Mouse (Mus musculus): ENCODE measurements around the gene Cdc42bpa. TPM values are rescaled to one million over a fixed set of nuclear protein-coding genes. Genes with fewer than 3 reads are reported as not detected.
A peak's percentile ranks its signal among the peaks of the same experiment; 100 is the strongest.

Gene Cdc42bpa
- 28.5 and 28.9 TPM in 2 replicates for polyA plus RNA-seq (2015; fragmentation: Nextera tagmentation; extraction: Ambion mirVana)

- peak within 1 kb of the TSS; percentile 90 for H3K4me3 ChIP-seq
Observed at GRCm38 (mm10) chr1:179959721-179960542, at the start of gene Cdc42bpa. Gene Cdc42bpa, plus strand, starts transcription at chr1:179960472.

GRCm38 (mm10) chr1:179913471-179913870, 46.8 kb upstream of the Cdc42bpa start:
- H3K4me1 ChIP-seq, result no peaks in the 10 kb centered on the region
- WGBS, result 78% methylated on average over 4 of the region's 4 CpGs
- no peak overlapping the region for H3K9ac ChIP-seq
- H3K9me3 ChIP-seq, result no peaks in the 10 kb centered on the region
- H3K4me2 ChIP-seq, result no peak overlapping the region
- no peaks in the 10 kb centered on the region for H3K27me3 ChIP-seq (replicated peaks)
- H3K27ac ChIP-seq, result no peak overlapping the region
- ATAC-seq (replicated peaks), result no peak
- no peaks in the 10 kb centered on the region for H3K36me3 ChIP-seq (replicated peaks)
- H3K4me3 ChIP-seq, result no peak overlapping the region

More at GRCm38 (mm10) chr1:179959721-179960542, at the start of gene Cdc42bpa:
- Histone ChIP-seq H3K27me3 (replicated peaks) (no peaks in the 10 kb centered on the region), H3K4me1 (peaks cover 32% of the 10 kb centered on the region), H3K9ac (peak within 1 kb of the TSS; percentile 98), H3K27ac (peak within 1 kb of the TSS; percentile 98), H3K4me2 (peak within 1 kb of the TSS; percentile 82), H3K36me3 (replicated peaks) (no peaks in the 10 kb centered on the region), H3K9me3 (no peaks in the 10 kb centered on the region)
- WGBS, result under 1% methylated on average over 107 of the region's 128 CpGs
- peak; percentile 96 for ATAC-seq (replicated peaks)

- Histone ChIP-seq H3K27me3 (replicated peaks) (no peaks in the 10 kb centered on the region), H3K36me3 (replicated peaks) (no peaks in the 10 kb centered on the region), H3K9me3 (no peaks in the 10 kb centered on the region), H3K4me3 (no peak overlapping the region), H3K4me2 (no peak overlapping the region), H3K9ac (no peak overlapping the region), H3K4me1 (no peaks in the 10 kb centered on the region), H3K27ac (no peak overlapping the region)
- no peak for ATAC-seq (replicated peaks)
- 50% methylated on average over 4 of the region's 4 CpGs for WGBS
Observed at GRCm38 (mm10) chr1:179917036-179917435, 43.2 kb upstream of the Cdc42bpa start.

- Histone ChIP-seq H3K27me3 (replicated peaks) (no peaks in the 10 kb centered on the region), H3K4me3 (no peak overlapping the region)
- WGBS, result 77% methylated on average over 11 of the region's 11 CpGs
Observed at GRCm38 (mm10) chr1:179917481-179917880, 42.8 kb upstream of the Cdc42bpa start.

GRCm38 (mm10) chr1:179919656-179920436, 40.4 kb upstream of the Cdc42bpa start:
- ATAC-seq (replicated peaks), result no peak
- H3K4me2 ChIP-seq, result no peak overlapping the region
- H3K9ac ChIP-seq, result no peak overlapping the region
- no peak overlapping the region for H3K27ac ChIP-seq
- no peaks in the 10 kb centered on the region for H3K9me3 ChIP-seq
- no peaks in the 10 kb centered on the region for H3K36me3 ChIP-seq (replicated peaks)
- H3K4me1 ChIP-seq, result no peaks in the 10 kb centered on the region
- H3K4me3 ChIP-seq, result no peak overlapping the region
- no peaks in the 10 kb centered on the region for H3K27me3 ChIP-seq (replicated peaks)
- WGBS, result 83% methylated on average over 8 of the region's 8 CpGs

More at GRCm38 (mm10) chr1:179917481-179917880, 42.8 kb upstream of the Cdc42bpa start:
- H3K36me3 ChIP-seq (replicated peaks), result no peaks in the 10 kb centered on the region
- no peaks in the 10 kb centered on the region for H3K4me1 ChIP-seq
- no peak overlapping the region for H3K4me2 ChIP-seq
- H3K27ac ChIP-seq, result no peak overlapping the region
- no peak overlapping the region for H3K9ac ChIP-seq
- ATAC-seq (replicated peaks), result no peak
- H3K9me3 ChIP-seq, result no peaks in the 10 kb centered on the region

- no peak overlapping the region for H3K4me3 ChIP-seq
- no peak overlapping the region for H3K4me2 ChIP-seq
- ATAC-seq (replicated peaks), result no peak
- no peak overlapping the region for H3K27ac ChIP-seq
- no peaks in the 10 kb centered on the region for H3K9me3 ChIP-seq
- H3K4me1 ChIP-seq, result no peaks in the 10 kb centered on the region
- no peaks in the 10 kb centered on the region for H3K36me3 ChIP-seq (replicated peaks)
- 55% methylated on average over 10 of the region's 10 CpGs for WGBS
- H3K9ac ChIP-seq, result no peak overlapping the region
- H3K27me3 ChIP-seq (replicated peaks), result no peaks in the 10 kb centered on the region
Observed at GRCm38 (mm10) chr1:179923661-179924405, 36.4 kb upstream of the Cdc42bpa start.

- H3K27ac ChIP-seq, result no peak overlapping the region
- H3K4me3 ChIP-seq, result no peak overlapping the region
- no peaks in the 10 kb centered on the region for H3K9me3 ChIP-seq
- no peak for ATAC-seq (replicated peaks)
- no peak overlapping the region for H3K4me2 ChIP-seq
- no peaks in the 10 kb centered on the region for H3K27me3 ChIP-seq (replicated peaks)
- WGBS, result 55% methylated on average over 6 of the region's 6 CpGs
- no peak overlapping the region for H3K9ac ChIP-seq
- H3K4me1 ChIP-seq, result no peaks in the 10 kb centered on the region
- H3K36me3 ChIP-seq (replicated peaks), result no peaks in the 10 kb centered on the region
Observed at GRCm38 (mm10) chr1:179926240-179926639, 34.0 kb upstream of the Cdc42bpa start.

GRCm38 (mm10) chr1:179927102-179927501, 33.2 kb upstream of the Cdc42bpa start:
- no peak overlapping the region for H3K4me3 ChIP-seq
- H3K36me3 ChIP-seq (replicated peaks), result no peaks in the 10 kb centered on the region
- no peak overlapping the region for H3K27ac ChIP-seq
- H3K27me3 ChIP-seq (replicated peaks), result no peaks in the 10 kb centered on the region
- no peaks in the 10 kb centered on the region for H3K9me3 ChIP-seq
- no peak overlapping the region for H3K4me2 ChIP-seq
- ATAC-seq (replicated peaks), result no peak
- 81% methylated on average over 6 of the region's 6 CpGs for WGBS
- no peak overlapping the region for H3K9ac ChIP-seq
- no peaks in the 10 kb centered on the region for H3K4me1 ChIP-seq

GRCm38 (mm10) chr1:179928822-179929221, 31.4 kb upstream of the Cdc42bpa start:
- Histone ChIP-seq H3K4me3 (no peak overlapping the region), H3K27me3 (replicated peaks) (no peaks in the 10 kb centered on the region), H3K9ac (no peak overlapping the region), H3K36me3 (replicated peaks) (no peaks in the 10 kb centered on the region), H3K9me3 (no peaks in the 10 kb centered on the region), H3K4me2 (no peak overlapping the region), H3K27ac (no peak overlapping the region), H3K4me1 (no peaks in the 10 kb centered on the region)
- no peak for ATAC-seq (replicated peaks)
- WGBS, result 62% methylated on average over 7 of the region's 7 CpGs

- Histone ChIP-seq H3K9ac (no peak overlapping the region), H3K4me1 (no peaks in the 10 kb centered on the region), H3K27me3 (replicated peaks) (no peaks in the 10 kb centered on the region), H3K4me3 (no peak overlapping the region), H3K9me3 (no peaks in the 10 kb centered on the region), H3K36me3 (replicated peaks) (no peaks in the 10 kb centered on the region), H3K27ac (no peak overlapping the region), H3K4me2 (no peak overlapping the region)
- WGBS, result 81% methylated on average over 3 of the region's 3 CpGs
- no peak for ATAC-seq (replicated peaks)
Observed at GRCm38 (mm10) chr1:179931247-179931646, 29.0 kb upstream of the Cdc42bpa start.

GRCm38 (mm10) chr1:179934064-179934463, 26.2 kb upstream of the Cdc42bpa start:
- Histone ChIP-seq H3K27me3 (replicated peaks) (no peaks in the 10 kb centered on the region), H3K27ac (no peak overlapping the region), H3K4me2 (no peak overlapping the region), H3K36me3 (replicated peaks) (no peaks in the 10 kb centered on the region), H3K4me1 (no peaks in the 10 kb centered on the region), H3K9me3 (no peaks in the 10 kb centered on the region), H3K9ac (no peak overlapping the region), H3K4me3 (no peak overlapping the region)
- WGBS, result 82% methylated on average over 3 of the region's 3 CpGs
- ATAC-seq (replicated peaks), result no peak
